Mouse (Mus musculus): ENCODE results near the gene Adgrg5. TPM values are rescaled to one million over a fixed set of nuclear protein-coding genes. Genes with fewer than 3 reads are reported as not detected.
A peak's percentile ranks its signal among the peaks of the same experiment; 100 is the strongest.

The Adgrg5 gene
- polyA plus RNA-seq, 1 experiment from 2014 or later = not detected

GRCm38 (mm10) chr8:94922176-94922575 lies 1.3 kb upstream of the Adgrg5 start:
- no peak overlapping the region for H3K4me3 ChIP-seq (ENCODE audit: low read depth, low read length)
- no peaks in the 10 kb centered on the region for H3K9me3 ChIP-seq (ENCODE audit: control insufficient read depth, low read length)
- H3K36me3 ChIP-seq (ENCODE audit: control insufficient read depth, insufficient read depth, low read length) = no peaks in the 10 kb centered on the region
- H3K9ac ChIP-seq (ENCODE audit: low read length) = no peak overlapping the region
- WGBS = 59% methylated on average over 6 of the region's 6 CpGs
- H3K27ac ChIP-seq (replicated peaks; ENCODE audit: low read depth, low read length) = no peak overlapping the region
- H3K27me3 ChIP-seq (ENCODE audit: control insufficient read depth, insufficient read depth, low read length) = no peaks in the 10 kb centered on the region
- ATAC-seq (ENCODE audit: insufficient number of reproducible peaks, low FRiP score, low TSS enrichment, low read depth) (no peak), DNase-seq (ENCODE audit: low spot score) (no peak)
- H3K4me1 ChIP-seq (ENCODE audit: control insufficient read depth, insufficient read depth, low read length) = 0 out of 2 replicates have a peak, but pooled peaks cover 2% of the 10 kb centered on the region
- H3K4me2 ChIP-seq (ENCODE audit: low read depth, severe bottlenecking) = no peak overlapping the region

GRCm38 (mm10) chr8:94922602-94923001 lies 892 bp upstream of the Adgrg5 start:
- H3K4me1 ChIP-seq (ENCODE audit: control insufficient read depth, insufficient read depth, low read length) = 0 out of 2 replicates have a peak, but pooled peaks cover 2% of the 10 kb centered on the region
- no peak overlapping the region for H3K4me2 ChIP-seq (ENCODE audit: low read depth, severe bottlenecking)
- H3K9ac ChIP-seq (ENCODE audit: low read length) = no peak overlapping the region
- ATAC-seq (ENCODE audit: insufficient number of reproducible peaks, low FRiP score, low TSS enrichment, low read depth) (no peak), DNase-seq (ENCODE audit: low spot score) (no peak)
- H3K9me3 ChIP-seq (ENCODE audit: control insufficient read depth, low read length) = no peaks in the 10 kb centered on the region
- H3K36me3 ChIP-seq (ENCODE audit: control insufficient read depth, insufficient read depth, low read length) = no peaks in the 10 kb centered on the region
- WGBS = 34% methylated on average over 8 of the region's 8 CpGs
- H3K27me3 ChIP-seq (ENCODE audit: control insufficient read depth, insufficient read depth, low read length) = no peaks in the 10 kb centered on the region
- H3K27ac ChIP-seq (replicated peaks; ENCODE audit: low read depth, low read length) = no peak overlapping the region
- H3K4me3 ChIP-seq (ENCODE audit: low read depth, low read length) = no peak overlapping the region

DNA sequence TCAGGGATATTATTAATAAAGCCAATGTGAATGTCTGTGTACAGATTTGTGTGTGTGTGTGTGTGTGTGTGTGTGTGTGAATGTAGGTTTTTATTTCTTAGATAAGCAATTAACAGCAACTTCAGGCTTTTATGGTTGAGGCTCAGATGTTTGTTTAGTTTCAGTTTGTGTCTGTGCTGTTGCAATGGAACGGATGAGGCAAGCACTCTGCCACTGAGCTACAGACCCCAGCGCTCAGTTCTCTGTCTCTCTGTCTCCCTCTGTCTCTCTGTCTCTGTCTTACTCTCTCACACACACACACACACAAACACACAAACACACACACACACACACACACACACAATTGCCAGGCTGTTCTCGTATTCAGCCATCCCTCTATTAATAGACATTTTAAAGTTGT lies 4.7 kb downstream of the Adgrg5 start:
- no peaks in the 10 kb centered on the region for H3K36me3 ChIP-seq (ENCODE audit: control insufficient read depth, insufficient read depth, low read length)
- H3K4me2 ChIP-seq (ENCODE audit: low read depth, severe bottlenecking) = no peak overlapping the region
- H3K27ac ChIP-seq (replicated peaks; ENCODE audit: low read depth, low read length) = no peak overlapping the region
- no peak for DNase-seq (ENCODE audit: low spot score)
- no peak overlapping the region for H3K4me3 ChIP-seq (ENCODE audit: low read depth, low read length)
- no peaks in the 10 kb centered on the region for H3K4me1 ChIP-seq (ENCODE audit: control insufficient read depth, insufficient read depth, low read length)
- H3K9me3 ChIP-seq (ENCODE audit: control insufficient read depth, low read length) = no peaks in the 10 kb centered on the region
- 70% methylated on average over 3 of the region's 3 CpGs for WGBS
- no peak for ATAC-seq (ENCODE audit: insufficient number of reproducible peaks, low FRiP score, low TSS enrichment, low read depth)
- no peaks in the 10 kb centered on the region for H3K27me3 ChIP-seq (ENCODE audit: control insufficient read depth, insufficient read depth, low read length)
- no peak overlapping the region for H3K9ac ChIP-seq (ENCODE audit: low read length)

DNA sequence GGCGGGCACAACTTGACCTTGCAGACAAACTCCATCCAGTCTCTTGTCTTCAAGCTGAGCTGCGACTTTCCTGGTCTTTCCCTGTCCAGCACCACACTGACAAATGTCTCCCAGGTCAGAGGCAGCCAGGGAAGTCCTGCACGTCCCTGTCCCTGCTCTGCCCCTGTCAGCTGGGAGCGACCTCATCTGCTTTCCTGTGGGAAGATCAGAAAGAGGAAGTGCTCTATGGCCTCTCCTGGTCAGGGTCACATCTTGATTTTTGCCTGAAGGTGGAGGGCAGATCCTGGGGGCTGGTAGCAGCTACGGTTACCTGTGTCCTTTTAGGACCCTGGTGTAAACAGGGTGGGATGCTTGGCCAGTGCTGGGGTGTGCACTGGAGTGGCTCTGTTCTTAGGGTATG lies 10.4 kb downstream of the Adgrg5 start:
- no peak; the same call in 1 of the 2 replicates for ATAC-seq (ENCODE audit: insufficient number of reproducible peaks, low FRiP score, low TSS enrichment, low read depth)
- 54% methylated on average over 5 of the region's 5 CpGs for WGBS
- H3K27ac ChIP-seq (replicated peaks; ENCODE audit: low read depth, low read length) = no peak overlapping the region
- no peak overlapping the region for H3K4me3 ChIP-seq (ENCODE audit: low read depth, low read length)
- no peaks in the 10 kb centered on the region for H3K9me3 ChIP-seq (ENCODE audit: control insufficient read depth, low read length)
- H3K4me2 ChIP-seq (ENCODE audit: low read depth, severe bottlenecking) = no peak overlapping the region
- no peak overlapping the region for H3K9ac ChIP-seq (ENCODE audit: low read length)
- H3K36me3 ChIP-seq (ENCODE audit: control insufficient read depth, insufficient read depth, low read length) = no peaks in the 10 kb centered on the region
- no peak for DNase-seq (ENCODE audit: low spot score)
- H3K4me1 ChIP-seq (ENCODE audit: control insufficient read depth, insufficient read depth, low read length) = no peaks in the 10 kb centered on the region
- H3K27me3 ChIP-seq (ENCODE audit: control insufficient read depth, insufficient read depth, low read length) = no peaks in the 10 kb centered on the region

DNA sequence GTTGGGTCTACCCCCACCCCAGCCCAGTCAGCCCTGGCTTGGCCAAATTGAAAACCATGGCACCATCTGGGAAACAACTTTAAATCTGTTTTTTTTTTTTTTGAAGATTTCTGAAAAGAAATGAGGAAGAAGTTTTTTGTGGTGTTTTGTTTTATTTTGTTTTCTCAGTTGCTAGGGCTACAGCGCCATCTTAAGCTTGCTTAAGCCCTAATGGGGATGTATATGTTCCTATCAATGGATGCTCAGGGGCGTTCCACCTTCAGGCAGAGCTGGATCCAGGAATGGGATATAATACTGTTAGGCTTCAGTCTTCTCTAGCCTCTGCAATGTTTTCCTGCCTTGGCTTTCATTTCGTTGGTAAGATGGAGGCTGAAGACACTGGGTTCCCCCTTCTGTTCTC lies 11.7 kb downstream of the Adgrg5 start:
- WGBS = 84% methylated on average over 3 of the region's 3 CpGs
- DNase-seq (ENCODE audit: low spot score) = no peak

GRCm38 (mm10) chr8:94942566-94942965 lies 19.1 kb downstream of the Adgrg5 start:
- Histone ChIP-seq H3K4me1 (ENCODE audit: control insufficient read depth, insufficient read depth, low read length) (no peaks in the 10 kb centered on the region), H3K36me3 (ENCODE audit: control insufficient read depth, insufficient read depth, low read length) (no peaks in the 10 kb centered on the region), H3K4me3 (ENCODE audit: low read depth, low read length) (no peak overlapping the region), H3K27ac (replicated peaks; ENCODE audit: low read depth, low read length) (no peak overlapping the region), H3K9me3 (ENCODE audit: control insufficient read depth, low read length) (no peaks in the 10 kb centered on the region), H3K9ac (ENCODE audit: low read length) (no peak overlapping the region), H3K27me3 (ENCODE audit: control insufficient read depth, insufficient read depth, low read length) (no peaks in the 10 kb centered on the region), H3K4me2 (ENCODE audit: low read depth, severe bottlenecking) (no peak overlapping the region)
- ATAC-seq (ENCODE audit: insufficient number of reproducible peaks, low FRiP score, low TSS enrichment, low read depth) (no peak), DNase-seq (ENCODE audit: low spot score) (peak; percentile 86)
- 15% methylated on average over 6 of the region's 6 CpGs for WGBS

More for the DNA sequence above, 11.7 kb downstream of the Adgrg5 start:
- H3K27ac ChIP-seq (replicated peaks; ENCODE audit: low read depth, low read length) = no peak overlapping the region
- no peaks in the 10 kb centered on the region for H3K9me3 ChIP-seq (ENCODE audit: control insufficient read depth, low read length)
- no peaks in the 10 kb centered on the region for H3K4me1 ChIP-seq (ENCODE audit: control insufficient read depth, insufficient read depth, low read length)
- no peaks in the 10 kb centered on the region for H3K36me3 ChIP-seq (ENCODE audit: control insufficient read depth, insufficient read depth, low read length)
- H3K9ac ChIP-seq (ENCODE audit: low read length) = no peak overlapping the region
- H3K27me3 ChIP-seq (ENCODE audit: control insufficient read depth, insufficient read depth, low read length) = no peaks in the 10 kb centered on the region
- ATAC-seq (ENCODE audit: insufficient number of reproducible peaks, low FRiP score, low TSS enrichment, low read depth) = no peak
- H3K4me3 ChIP-seq (ENCODE audit: low read depth, low read length) = no peak overlapping the region
- H3K4me2 ChIP-seq (ENCODE audit: low read depth, severe bottlenecking) = no peak overlapping the region

- Histone ChIP-seq H3K27ac (replicated peaks; ENCODE audit: low read depth, low read length) (no peak overlapping the region), H3K9me3 (ENCODE audit: control insufficient read depth, low read length) (no peaks in the 10 kb centered on the region), H3K9ac (ENCODE audit: low read length) (no peak overlapping the region), H3K4me2 (ENCODE audit: low read depth, severe bottlenecking) (no peak overlapping the region), H3K4me1 (ENCODE audit: control insufficient read depth, insufficient read depth, low read length) (no peaks in the 10 kb centered on the region), H3K4me3 (ENCODE audit: low read depth, low read length) (no peak overlapping the region), H3K27me3 (ENCODE audit: control insufficient read depth, insufficient read depth, low read length) (no peaks in the 10 kb centered on the region), H3K36me3 (ENCODE audit: control insufficient read depth, insufficient read depth, low read length) (no peaks in the 10 kb centered on the region)
- ATAC-seq (ENCODE audit: insufficient number of reproducible peaks, low FRiP score, low TSS enrichment, low read depth) = no peak
- WGBS = 64% methylated on average over 6 of the region's 6 CpGs
- no peak for DNase-seq (ENCODE audit: low spot score)
Observed at GRCm38 (mm10) chr8:94945185-94945584, 21.7 kb downstream of the Adgrg5 start.

- no peak for ATAC-seq (ENCODE audit: insufficient number of reproducible peaks, low FRiP score, low TSS enrichment, low read depth)
- H3K4me3 ChIP-seq (ENCODE audit: low read depth, low read length) = no peak overlapping the region
- 77% methylated on average over 4 of the region's 4 CpGs for WGBS
- H3K4me1 ChIP-seq (ENCODE audit: control insufficient read depth, insufficient read depth, low read length) = no peaks in the 10 kb centered on the region
- no peak overlapping the region for H3K4me2 ChIP-seq (ENCODE audit: low read depth, severe bottlenecking)
- H3K36me3 ChIP-seq (ENCODE audit: control insufficient read depth, insufficient read depth, low read length) = no peaks in the 10 kb centered on the region
- no peaks in the 10 kb centered on the region for H3K27me3 ChIP-seq (ENCODE audit: control insufficient read depth, insufficient read depth, low read length)
- no peak overlapping the region for H3K9ac ChIP-seq (ENCODE audit: low read length)
- DNase-seq (ENCODE audit: low spot score) = no peak
- no peaks in the 10 kb centered on the region for H3K9me3 ChIP-seq (ENCODE audit: control insufficient read depth, low read length)
- H3K27ac ChIP-seq (replicated peaks; ENCODE audit: low read depth, low read length) = no peak overlapping the region
Observed at GRCm38 (mm10) chr8:94948421-94948820, 24.9 kb downstream of the Adgrg5 start.

- Histone ChIP-seq H3K4me1 (ENCODE audit: control insufficient read depth, insufficient read depth, low read length) (no peaks in the 10 kb centered on the region), H3K27ac (replicated peaks; ENCODE audit: low read depth, low read length) (no peak overlapping the region), H3K4me3 (ENCODE audit: low read depth, low read length) (no peak overlapping the region), H3K9me3 (ENCODE audit: control insufficient read depth, low read length) (no peaks in the 10 kb centered on the region), H3K9ac (ENCODE audit: low read length) (no peak overlapping the region), H3K4me2 (ENCODE audit: low read depth, severe bottlenecking) (no peak overlapping the region), H3K27me3 (ENCODE audit: control insufficient read depth, insufficient read depth, low read length) (no peaks in the 10 kb centered on the region), H3K36me3 (ENCODE audit: control insufficient read depth, insufficient read depth, low read length) (no peaks in the 10 kb centered on the region)
- ATAC-seq (ENCODE audit: insufficient number of reproducible peaks, low FRiP score, low TSS enrichment, low read depth) = no peak
- no peak for DNase-seq (ENCODE audit: low spot score)
- 80% methylated on average over 4 of the region's 4 CpGs for WGBS
Observed at GRCm38 (mm10) chr8:94949010-94949409, 25.5 kb downstream of the Adgrg5 start.
